Mouse (Mus musculus) hindbrain, embryonic 11.5 days (tissue): ENCODE results near the gene Fasn. TPM values are rescaled to one million over a fixed set of nuclear protein-coding genes. Genes with fewer than 3 reads are reported as not detected.
A peak's percentile ranks its signal among the peaks of the same experiment; 100 is the strongest.
"Not testable (repeated sequence)": the region's sequence is repeated elsewhere in the genome, so short reads cannot be mapped to it uniquely, and the experiment has no call there.

Experiments used
- ATAC-seq: fragments of 200-750 bp; cut with Nextera tagmentation; 2 replicates; pipeline ENCODE4 v1.8.0; 2017; ENCODE audit warnings: mild to moderate bottlenecking, moderate TSS enrichment, moderate library complexity; ENCODE audit not compliant: low FRiP score
- DNase-seq: peaks from one replicate; pipeline ENCODE4 v3.0.0-alpha.2; 2015; ENCODE audit warnings: low spot score
- H3K27ac ChIP-seq: fragments of 300-500 bp; sonication (generic); 2 replicates; pipeline ENCODE4 v1.5.1; 2014; ENCODE audit warnings: mild to moderate bottlenecking, low read depth, low read length
- H3K27me3 ChIP-seq: fragments of 300-500 bp; sonication (generic); 2 replicates; pipeline ENCODE4 v1.6.1; 2014; ENCODE audit warnings: mild to moderate bottlenecking, low read length, moderate library complexity, mixed read lengths; ENCODE audit not compliant: control insufficient read depth, insufficient read depth
- H3K36me3 ChIP-seq: fragments of 300-500 bp; sonication (generic); 2 replicates; pipeline ENCODE4 v1.6.1; 2014; ENCODE audit warnings: mild to moderate bottlenecking, low read length, moderate library complexity, mixed read lengths; ENCODE audit not compliant: control insufficient read depth, insufficient read depth
- H3K4me1 ChIP-seq: fragments of 300-500 bp; sonication (generic); replicated peaks from 2 replicates; pipeline ENCODE4 v1.6.1; 2014; ENCODE audit warnings: low read length, mixed read lengths; ENCODE audit not compliant: control insufficient read depth, insufficient read depth
- H3K4me2 ChIP-seq: fragments of 300-500 bp; sonication (generic); replicated peaks from 2 replicates; pipeline ENCODE4 v1.6.1; 2014; ENCODE audit warnings: mild to moderate bottlenecking, low read depth, low read length
- H3K4me3 ChIP-seq: fragments of 300-500 bp; sonication (generic); 2 replicates; pipeline ENCODE4 v1.5.1; 2014; ENCODE audit warnings: low read depth, low read length
- H3K9ac ChIP-seq: fragments of 300-500 bp; sonication (generic); 2 replicates; pipeline ENCODE4 v1.6.1; 2014; ENCODE audit warnings: low read depth, low read length
- H3K9me3 ChIP-seq: fragments of 300-500 bp; sonication (generic); 2 replicates; pipeline ENCODE4 v1.6.1; 2016; ENCODE audit warnings: low read length; ENCODE audit not compliant: control insufficient read depth
- WGBS: fragments of 180-500 bp; shearing (Covaris S2); extraction: QIAGEN DNeasy Blood & Tissue Kit; methylation state at CpG from one replicate; pipeline ENCODE4 v1.1.7; 2014; 5-methylcytosine and 5-hydroxymethylcytosine counted together
- polyA plus RNA-seq: library from polyadenylated mRNA; unstranded; fragments of >200 nt; fragmentation: Nextera tagmentation; extraction: Ambion mirVana; gene quantifications from 2 replicates; pipeline ENCODE4 v1.2.1, GENCODE M21; 2014

Fasn gene
- polyA plus RNA-seq, 1 experiment from 2014 or later: 76.0 TPM

DNA sequence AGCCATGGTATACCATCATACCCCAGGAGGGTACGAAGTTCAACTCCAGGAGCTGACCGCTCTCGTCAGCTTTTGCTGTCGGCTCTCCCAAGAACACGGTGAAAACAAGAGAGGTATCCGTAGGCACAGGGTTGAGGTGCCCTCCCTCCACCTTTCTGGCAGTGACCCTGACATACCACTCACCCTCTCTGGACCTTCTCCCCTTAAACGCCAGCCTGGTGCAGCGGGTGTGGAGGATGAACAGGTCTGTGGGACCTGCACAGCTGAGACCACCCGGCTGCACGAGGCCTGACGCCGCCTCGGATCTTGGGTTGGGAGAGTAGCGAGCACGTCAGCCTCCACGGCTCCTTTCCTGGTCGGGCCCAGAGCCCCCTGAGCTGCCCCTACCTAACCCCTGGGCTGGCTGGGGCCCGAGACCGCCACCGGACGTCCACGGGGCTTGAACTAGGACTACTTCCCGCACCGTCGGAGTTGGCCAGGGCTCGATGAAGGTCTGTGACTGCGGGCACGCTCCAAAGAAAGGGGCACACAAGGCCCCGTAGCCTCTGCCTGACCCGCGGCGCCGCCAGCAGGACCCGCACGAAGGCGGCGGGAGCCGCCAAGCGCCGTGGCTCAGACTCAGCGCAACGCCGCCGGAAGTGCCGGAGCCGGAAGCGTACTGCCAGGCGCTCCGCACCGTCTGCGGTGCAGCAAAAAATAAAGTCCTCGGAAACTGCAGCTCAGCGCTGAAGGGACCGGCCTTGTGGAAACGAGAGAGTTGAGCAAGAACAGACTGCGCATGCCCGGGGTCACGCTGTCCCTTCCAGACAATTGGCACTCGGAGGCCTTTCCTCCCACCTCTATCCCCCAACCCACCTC lies 28.4 kb downstream of the Fasn start, which contains the start of gene Dus1l:
Gene Dus1l (minus strand): TSS at position 648 of the 858 bp plus-strand sequence.
- WGBS: 2% methylated on average over 58 of the region's 59 CpGs
- Histone ChIP-seq H3K4me1 (peaks cover 10% of the 10 kb centered on the region), H3K9ac (peak within 1 kb of the TSS; percentile 90), H3K4me3 (peak within 1 kb of the TSS; percentile 99), H3K27ac (peak within 1 kb of the TSS; percentile 43), H3K36me3 (peaks cover 7% of the 10 kb centered on the region), H3K9me3 (no peaks in the 10 kb centered on the region), H3K27me3 (no peaks in the 10 kb centered on the region), H3K4me2 (peak within 1 kb of the TSS; percentile 81)
- ATAC-seq: peak; percentile 89
- peak; percentile 100 for DNase-seq

DNA sequence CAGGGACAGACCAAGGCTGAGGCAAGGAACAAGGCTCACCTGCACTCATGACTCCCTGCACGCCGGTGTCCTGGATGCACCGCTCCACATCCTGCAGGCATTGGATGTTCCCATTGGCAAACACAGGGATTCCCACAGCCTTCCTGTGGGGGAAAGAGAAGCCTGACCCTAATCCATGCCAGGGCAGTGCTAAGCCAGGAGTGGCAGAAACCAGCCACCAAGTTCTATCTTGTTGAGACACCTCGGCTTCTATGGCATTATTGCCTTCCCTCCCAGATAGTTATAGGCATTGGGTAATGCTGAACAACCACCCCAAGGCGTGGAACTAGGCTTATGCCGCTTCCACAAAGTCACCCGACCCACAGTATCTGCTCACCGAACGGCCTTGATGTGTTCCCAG lies 31.7 kb downstream of the Fasn start:
- Histone ChIP-seq H3K4me2 (no peak overlapping the region), H3K27ac (no peak overlapping the region), H3K9ac (no peak overlapping the region), H3K4me3 (no peak overlapping the region), H3K36me3 (peaks cover 13% of the 10 kb centered on the region), H3K9me3 (no peaks in the 10 kb centered on the region), H3K27me3 (no peaks in the 10 kb centered on the region), H3K4me1 (peaks cover 6% of the 10 kb centered on the region)
- 96% methylated on average over 9 of the region's 9 CpGs for WGBS
- ATAC-seq (no peak), DNase-seq (no peak)

DNA sequence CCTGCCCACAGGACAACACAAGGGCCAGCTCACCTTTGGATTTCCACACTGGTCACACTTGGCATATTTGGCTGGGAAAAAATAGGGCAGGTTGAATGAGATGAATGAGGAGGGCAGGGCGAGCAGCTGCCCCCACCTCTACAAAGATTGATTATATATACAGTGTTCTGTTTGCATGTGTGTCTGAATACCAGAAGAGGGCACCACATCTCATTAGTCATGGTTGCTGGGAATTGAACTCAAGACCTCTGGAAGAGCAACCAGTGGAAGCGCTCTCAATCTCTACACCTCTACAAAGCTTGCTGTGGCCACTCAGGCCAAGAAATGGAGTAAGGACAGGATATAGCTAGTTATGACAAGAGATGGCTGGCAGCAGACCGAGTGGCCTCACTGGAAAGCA lies 34.5 kb downstream of the Fasn start:
- Histone ChIP-seq H3K4me1 (peaks cover 2% of the 10 kb centered on the region; the same call in 1 of the 2 replicates), H3K27ac (no peak overlapping the region), H3K27me3 (no peaks in the 10 kb centered on the region), H3K9ac (no peak overlapping the region), H3K4me3 (no peak overlapping the region), H3K4me2 (no peak overlapping the region), H3K36me3 (peaks cover 13% of the 10 kb centered on the region), H3K9me3 (no peaks in the 10 kb centered on the region)
- 89% methylated on average over 3 of the region's 3 CpGs for WGBS
- ATAC-seq: no peak
- no peak for DNase-seq

DNA sequence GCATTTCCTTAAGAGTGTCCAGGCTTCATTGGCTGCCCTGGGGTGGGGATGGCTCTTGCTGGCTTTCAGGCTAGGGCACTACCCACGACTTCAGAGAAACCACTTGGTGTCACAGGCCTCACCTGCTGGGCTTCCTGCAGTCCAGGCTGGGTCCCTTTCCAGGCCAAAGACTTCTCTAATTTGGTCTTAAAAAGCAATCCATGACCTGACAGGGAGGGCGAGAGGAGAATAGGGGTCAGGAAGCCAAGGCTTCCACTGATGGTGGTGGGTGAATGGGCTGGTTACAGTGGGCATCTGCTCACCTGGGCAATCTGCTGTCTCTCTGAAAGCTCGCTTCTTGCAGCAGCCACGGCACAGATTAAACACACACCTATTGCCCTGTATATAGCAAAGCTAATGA lies 35.0 kb downstream of the Fasn start:
- 90% methylated on average over 4 of the region's 4 CpGs for WGBS
- H3K36me3 ChIP-seq: peaks cover 13% of the 10 kb centered on the region
- H3K27me3 ChIP-seq: no peaks in the 10 kb centered on the region
- H3K27ac ChIP-seq: no peak overlapping the region
- no peak for DNase-seq
- H3K4me1 ChIP-seq: peaks cover 3% of the 10 kb centered on the region; the same call in 1 of the 2 replicates
- no peak overlapping the region for H3K9ac ChIP-seq
- H3K4me3 ChIP-seq: no peak overlapping the region
- no peak for ATAC-seq
- no peak overlapping the region for H3K4me2 ChIP-seq
- no peaks in the 10 kb centered on the region for H3K9me3 ChIP-seq

DNA sequence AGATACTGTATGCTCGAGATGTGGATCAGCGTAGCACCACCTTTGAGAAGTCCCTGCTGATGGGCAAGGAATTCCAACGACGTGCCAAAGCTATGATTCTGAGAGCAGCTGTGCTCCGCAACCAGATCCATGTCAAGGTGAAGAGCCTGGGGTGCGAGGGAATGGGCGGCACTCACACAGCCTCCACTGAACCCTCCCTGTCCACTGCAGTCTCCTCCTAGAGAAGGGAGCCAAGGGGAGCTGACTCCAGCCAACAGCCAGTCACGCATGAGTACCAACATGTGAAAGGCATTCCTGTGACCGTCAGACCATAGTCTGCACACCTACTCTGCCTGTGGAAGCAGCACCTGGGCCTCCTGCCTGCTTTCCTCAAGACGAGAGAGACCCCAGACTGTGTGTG lies 35.9 kb downstream of the Fasn start:
- ATAC-seq, H3K27ac ChIP-seq, DNase-seq, H3K4me1 ChIP-seq, H3K4me2 ChIP-seq, H3K4me3 ChIP-seq, H3K27me3 ChIP-seq, H3K9me3 ChIP-seq, H3K9ac ChIP-seq: not testable (repeated sequence)
- H3K36me3 ChIP-seq: peaks cover 13% of the 10 kb centered on the region
- WGBS: 90% methylated on average over 9 of the region's 10 CpGs

DNA sequence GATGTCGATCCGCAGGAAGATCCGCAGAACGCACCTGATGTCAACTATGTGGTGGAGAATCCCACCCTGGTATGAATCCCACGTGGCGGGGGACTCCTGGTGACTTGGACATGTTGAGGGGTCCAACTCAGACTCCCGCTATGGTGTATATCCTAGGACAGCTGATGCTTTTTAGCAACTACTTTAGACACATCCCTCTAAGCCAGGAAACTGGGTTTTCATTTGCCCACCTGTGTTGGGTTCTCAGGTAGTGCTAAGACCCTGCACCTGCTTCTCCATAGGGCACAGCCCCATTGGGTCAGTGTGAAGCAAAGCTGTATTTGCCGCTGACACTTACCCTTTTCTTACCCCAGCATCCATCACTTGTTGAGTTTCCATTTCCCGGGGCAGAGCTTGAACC lies 39.2 kb downstream of the Fasn start:
- peaks cover 3% of the 10 kb centered on the region; the same call in 1 of the 2 replicates for H3K36me3 ChIP-seq

DNA sequence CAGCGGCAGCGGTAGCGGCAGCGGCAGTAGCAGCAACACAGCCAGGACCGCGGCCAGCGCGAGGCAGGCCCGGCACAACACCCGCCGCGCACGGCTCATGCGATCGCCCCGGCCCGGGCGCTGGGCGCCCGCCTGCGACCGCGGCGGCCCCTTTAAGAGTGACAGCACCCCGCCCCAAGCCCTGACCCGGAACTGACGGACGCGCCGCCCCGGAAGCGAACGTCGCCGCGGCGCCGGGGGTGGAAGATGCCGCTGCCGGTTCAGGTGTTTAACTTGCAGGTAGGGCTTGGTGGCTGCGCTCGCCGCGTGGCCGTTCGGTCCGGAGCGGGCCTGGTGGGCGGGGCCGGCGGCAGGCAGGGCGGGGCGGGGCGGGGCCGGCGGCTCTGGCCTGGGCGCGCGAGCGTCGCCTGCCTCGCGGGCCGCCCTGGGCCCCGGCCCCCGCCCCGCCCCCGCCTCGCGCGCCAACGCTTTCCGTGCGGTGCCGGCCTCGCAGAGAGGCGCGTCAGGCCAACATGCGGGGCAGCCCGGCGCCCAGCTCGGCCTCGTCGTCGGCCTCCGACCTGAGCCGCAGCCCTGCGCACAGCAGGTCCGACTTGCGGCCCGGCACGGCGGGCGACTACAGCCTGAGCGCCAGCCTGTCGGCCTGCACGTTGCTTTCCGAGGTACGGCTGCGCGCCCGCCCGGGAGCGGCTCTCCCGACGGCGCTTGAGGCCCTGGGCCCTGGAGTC lies 40.1 kb downstream of the Fasn start, which contains the start of the genes Rfng and Gps1:
Gene Rfng (minus strand): TSS at position 144 of the 728 bp plus-strand sequence.
Gene Gps1 (plus strand): TSS at position 209 of the 728 bp plus-strand sequence.
- ATAC-seq: peak; percentile 80
- peaks cover 2% of the 10 kb centered on the region; the same call in 1 of the 2 replicates for H3K36me3 ChIP-seq

More for the DNA sequence above, 39.2 kb downstream of the Fasn start:
- Histone ChIP-seq H3K27me3 (no peaks in the 10 kb centered on the region), H3K9ac (peak overlapping the region; percentile 92), H3K4me1 (peaks cover 5% of the 10 kb centered on the region; the same call in 1 of the 2 replicates), H3K4me3 (peak overlapping the region; percentile 98), H3K4me2 (peak overlapping the region; percentile 92), H3K9me3 (no peaks in the 10 kb centered on the region), H3K27ac (no peak overlapping the region)
- no peak for ATAC-seq
- DNase-seq: no peak
- WGBS: 38% methylated on average over 9 of the region's 9 CpGs

DNA sequence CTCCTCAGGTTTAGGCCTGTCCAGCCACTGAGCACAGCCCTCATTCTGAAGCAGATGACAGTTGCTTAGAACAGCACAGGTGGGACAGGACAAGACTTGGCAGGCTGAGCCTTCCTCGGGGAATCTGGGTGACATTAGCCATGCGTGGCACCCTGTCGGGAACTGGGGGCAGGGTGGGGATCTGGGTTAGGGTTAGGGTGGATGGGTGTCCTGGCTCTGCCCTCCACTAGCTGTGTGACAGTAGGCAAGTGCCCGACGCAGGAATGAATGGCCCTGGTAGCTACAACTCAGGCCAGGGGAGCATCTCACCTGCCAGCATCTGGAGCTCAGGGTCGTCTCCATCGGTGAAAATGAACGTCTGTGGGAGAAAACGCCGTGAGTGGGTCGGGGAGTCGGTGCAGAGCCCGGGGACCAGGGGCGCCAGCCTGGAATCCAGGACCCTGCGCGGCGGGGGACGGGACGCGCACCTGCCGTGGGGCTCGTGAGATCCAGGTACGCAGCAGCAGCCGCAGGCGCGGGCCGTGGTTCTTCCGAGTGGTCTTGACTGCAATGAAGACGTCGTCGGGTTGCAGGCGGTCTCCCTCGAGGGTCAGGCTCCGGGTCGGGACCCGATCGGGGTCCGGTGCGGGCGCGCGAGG lies 40.8 kb downstream of the Fasn start:
- H3K9me3 ChIP-seq: no peaks in the 10 kb centered on the region
- DNase-seq (no peak), ATAC-seq (peak; percentile 18; the same call in 1 of the 2 replicates)
- 2% methylated on average over 42 of the region's 42 CpGs for WGBS
- H3K36me3 ChIP-seq: no peaks in the 10 kb centered on the region; the same call in 1 of the 2 replicates
- H3K27ac ChIP-seq: peak overlapping the region; percentile 58; the same call in 1 of the 2 replicates
- peak overlapping the region; percentile 92 for H3K9ac ChIP-seq
- peak overlapping the region; percentile 98 for H3K4me3 ChIP-seq
- peak overlapping the region; percentile 92 for H3K4me2 ChIP-seq
- H3K4me1 ChIP-seq: peaks cover 5% of the 10 kb centered on the region; the same call in 1 of the 2 replicates
- no peaks in the 10 kb centered on the region for H3K27me3 ChIP-seq

More for the DNA sequence above, 40.1 kb downstream of the Fasn start, which contains the start of the genes Rfng and Gps1:
- H3K27me3 ChIP-seq: no peaks in the 10 kb centered on the region
- H3K27ac ChIP-seq: peak within 1 kb of the TSS; percentile 58; the same call in 1 of the 2 replicates
- peak within 1 kb of the TSS; percentile 92 for H3K9ac ChIP-seq
- H3K4me3 ChIP-seq: peak within 1 kb of the TSS; percentile 98
- under 1% methylated on average over 64 of the region's 107 CpGs for WGBS
- H3K4me2 ChIP-seq: peak within 1 kb of the TSS; percentile 92
- H3K4me1 ChIP-seq: peaks cover 5% of the 10 kb centered on the region; the same call in 1 of the 2 replicates
- DNase-seq: peak; percentile 88
- H3K9me3 ChIP-seq: no peaks in the 10 kb centered on the region
